Mouse (Mus musculus) lung, postnatal 0 days (tissue): ENCODE measurements around the gene Myo1c. TPM values are rescaled to one million over a fixed set of nuclear protein-coding genes. Genes with fewer than 3 reads are reported as not detected.
"Not testable (repeated sequence)": the region's sequence is repeated elsewhere in the genome, so short reads cannot be mapped to it uniquely, and the experiment has no call there.

Experiments
- ATAC-seq: fragments of 200-750 bp; cut with Nextera tagmentation; 2 replicates; pipeline ENCODE4 v1.8.0; 2017; ENCODE audit warnings: moderate library complexity
- DNase-seq: peaks from one replicate; pipeline ENCODE4 v3.0.0-alpha.2; 2016; ENCODE audit warnings: low spot score
- H3K27ac ChIP-seq: fragments of 300-500 bp; sonication (generic); 2 replicates; pipeline ENCODE4 v1.5.1; 2014; ENCODE audit warnings: antibody characterized with exemption, mild to moderate bottlenecking, low read length, mixed read lengths
- H3K27me3 ChIP-seq: fragments of 300-500 bp; sonication (generic); replicated peaks from 2 replicates; pipeline ENCODE4 v1.6.1; 2014; ENCODE audit warnings: low read length, mixed read lengths; ENCODE audit not compliant: insufficient read depth
- H3K36me3 ChIP-seq: fragments of 300-500 bp; sonication (generic); 2 replicates; pipeline ENCODE4 v1.6.1; 2014; ENCODE audit warnings: low read length, mixed read lengths; ENCODE audit not compliant: insufficient read depth
- H3K4me1 ChIP-seq: fragments of 300-500 bp; sonication (generic); 2 replicates; pipeline ENCODE4 v1.6.1; 2014; ENCODE audit warnings: antibody characterized with exemption, low read depth, low read length, mixed read lengths; ENCODE audit not compliant: insufficient read depth
- H3K4me2 ChIP-seq: fragments of 300-500 bp; sonication (generic); replicated peaks from 2 replicates; pipeline ENCODE4 v1.6.1; 2014; ENCODE audit warnings: low read depth, mild to moderate bottlenecking, low read length, moderate library complexity, mixed read lengths
- H3K4me3 ChIP-seq: fragments of 300-500 bp; sonication (generic); 2 replicates; pipeline ENCODE4 v1.5.1; 2014; ENCODE audit warnings: low read depth, low read length
- H3K9ac ChIP-seq: fragments of 300-500 bp; sonication (generic); replicated peaks from 2 replicates; pipeline ENCODE4 v1.6.1; 2014; ENCODE audit warnings: low read depth, mild to moderate bottlenecking
- H3K9me3 ChIP-seq: fragments of 300-500 bp; sonication (generic); 2 replicates; pipeline ENCODE4 v1.6.1; 2016; ENCODE audit warnings: low read length, mixed read lengths
- CTCF ChIP-seq: IDR thresholded peaks from 2 replicates; pipeline ENCODE4 v1.5.1; 2016; ENCODE audit warnings: antibody characterized with exemption, mild to moderate bottlenecking
- EP300 ChIP-seq: IDR thresholded peaks from 2 replicates; pipeline ENCODE4 v1.6.1; 2016; ENCODE audit warnings: antibody characterized with exemption, mild to moderate bottlenecking, control low read depth
- WGBS: fragments of 180-500 bp; shearing (Covaris S2); extraction: QIAGEN DNeasy Blood & Tissue Kit; methylation state at CpG from one replicate; pipeline ENCODE4 v1.1.7; 2014; 5-methylcytosine and 5-hydroxymethylcytosine counted together
- polyA plus RNA-seq: library from polyadenylated mRNA; unstranded; fragments of >200 nt; fragmentation: Nextera tagmentation; extraction: Ambion mirVana; gene quantifications from 2 replicates; pipeline ENCODE4 v1.2.1, GENCODE M21; 2015

The Myo1c gene
- polyA plus RNA-seq, 1 experiment from 2014 or later, result 88.5 TPM

DNA sequence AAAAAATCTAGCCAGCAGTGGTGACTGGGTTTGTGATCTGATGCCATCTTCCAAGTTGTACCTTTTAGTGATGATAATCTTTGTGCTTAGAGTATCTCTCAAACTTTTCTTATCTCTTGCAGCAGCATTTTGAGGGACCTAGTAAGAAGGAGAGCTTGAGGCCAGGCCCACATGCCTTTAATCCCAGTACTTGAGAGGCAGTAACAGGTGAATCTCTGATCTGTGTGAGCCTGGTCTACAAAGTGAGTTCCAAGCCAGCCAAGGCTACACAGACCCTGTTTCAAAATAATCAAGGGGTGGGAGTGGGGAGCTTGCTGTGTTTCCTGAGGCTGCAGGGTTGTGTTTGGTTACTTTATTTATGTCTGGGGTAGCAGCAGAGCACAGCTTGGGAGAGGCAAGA, 40.7 kb downstream of the Myo1c start:
- TF ChIP-seq CTCF (no peak), EP300 (no peak)
- Histone ChIP-seq H3K9me3 (no peaks in the 10 kb centered on the region), H3K27ac (no peak overlapping the region), H3K9ac (no peak overlapping the region), H3K4me2 (no peak overlapping the region), H3K4me3 (no peak overlapping the region), H3K36me3 (peaks cover 16% of the 10 kb centered on the region; the same call in 1 of the 2 replicates), H3K27me3 (no peaks in the 10 kb centered on the region), H3K4me1 (no peaks in the 10 kb centered on the region)
- DNase-seq (no peak), ATAC-seq (no peak)

DNA sequence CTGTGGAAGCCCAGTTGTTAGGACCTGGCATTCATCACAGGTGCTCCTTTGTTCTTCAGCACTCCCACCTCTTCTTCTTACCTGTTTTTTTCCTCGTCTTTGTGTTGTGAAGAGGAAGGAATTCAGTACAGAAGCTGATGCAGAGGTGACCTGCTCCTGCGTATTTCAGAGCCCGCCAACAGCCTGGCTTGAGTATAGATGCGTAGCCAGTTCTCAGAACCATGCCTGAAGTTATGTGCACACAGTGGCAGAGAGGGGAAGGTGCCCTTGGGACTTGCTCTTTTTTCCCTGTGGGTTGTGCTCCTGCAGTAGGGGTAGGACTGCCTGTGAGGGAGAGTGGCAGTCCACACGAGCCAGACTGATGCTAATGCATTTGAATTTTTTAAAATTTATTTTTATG, 43.3 kb downstream of the Myo1c start:
- H3K4me3 ChIP-seq, result no peak overlapping the region
- 92% methylated on average over 5 of the region's 5 CpGs for WGBS
- H3K27me3 ChIP-seq, result no peaks in the 10 kb centered on the region
- H3K9ac ChIP-seq, result no peak overlapping the region
- no peak for ATAC-seq
- no peaks in the 10 kb centered on the region for H3K9me3 ChIP-seq
- no peak overlapping the region for H3K4me2 ChIP-seq
- TF ChIP-seq EP300 (no peak), CTCF (no peak)
- DNase-seq, result no peak
- H3K36me3 ChIP-seq, result peaks cover 32% of the 10 kb centered on the region; the same call in 1 of the 2 replicates
- H3K27ac ChIP-seq, result no peak overlapping the region
- H3K4me1 ChIP-seq, result no peaks in the 10 kb centered on the region

DNA sequence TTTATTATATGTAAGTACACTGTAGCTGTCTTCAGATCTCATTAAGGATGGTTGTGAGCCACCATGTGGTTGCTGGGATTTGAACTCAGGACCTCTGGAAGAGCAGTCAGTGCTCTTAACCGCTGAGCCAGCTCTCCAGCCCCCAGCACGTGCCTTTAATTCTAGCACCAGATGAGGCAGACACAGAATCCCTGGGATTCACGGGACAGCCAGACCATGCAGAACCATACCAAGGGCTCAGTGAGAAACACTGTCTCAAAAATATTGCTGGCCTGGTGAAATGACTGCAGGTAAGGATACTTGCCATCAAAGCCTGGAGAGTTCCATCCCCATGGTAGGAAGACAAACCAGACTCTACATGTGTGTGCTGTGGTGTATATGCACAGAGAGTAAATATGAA, 47.2 kb downstream of the Myo1c start:
- not testable (repeated sequence) for H3K4me3 ChIP-seq, H3K9ac ChIP-seq, H3K4me1 ChIP-seq, H3K4me2 ChIP-seq, H3K27me3 ChIP-seq, H3K9me3 ChIP-seq, DNase-seq, ATAC-seq, H3K27ac ChIP-seq
- H3K36me3 ChIP-seq, result peaks cover 28% of the 10 kb centered on the region; the same call in 1 of the 2 replicates
- 92% methylated on average over 3 of the region's 3 CpGs for WGBS

DNA sequence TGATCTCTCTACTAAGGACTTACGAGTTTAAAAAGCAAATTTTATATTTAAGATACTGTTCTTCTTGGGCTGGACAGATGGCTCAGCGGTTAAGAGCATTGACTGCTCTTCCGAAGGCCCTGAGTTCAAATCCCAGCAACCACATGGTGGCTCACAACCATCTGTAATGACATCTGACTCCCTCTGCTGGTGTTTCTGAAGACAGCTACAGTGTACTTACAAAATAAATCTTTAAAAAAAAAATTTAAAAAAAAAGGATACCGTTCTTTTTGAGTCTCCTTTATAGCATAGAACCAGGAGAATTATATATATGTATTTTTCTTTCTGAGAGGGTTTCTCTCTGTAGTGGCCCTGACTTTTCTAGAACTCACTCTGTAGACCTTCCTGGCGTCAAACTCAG, 50.3 kb downstream of the Myo1c start:
- Histone ChIP-seq H3K4me3 (no peak overlapping the region), H3K27ac (no peak overlapping the region), H3K4me1 (no peaks in the 10 kb centered on the region), H3K9ac (no peak overlapping the region), H3K9me3 (no peaks in the 10 kb centered on the region), H3K36me3 (peaks cover 41% of the 10 kb centered on the region; the same call in 1 of the 2 replicates), H3K4me2 (no peak overlapping the region), H3K27me3 (no peaks in the 10 kb centered on the region)
- TF ChIP-seq CTCF (peak; percentile 22; the same call in 1 of the 2 replicates), EP300 (no peak)
- 89% methylated on average over 5 of the region's 5 CpGs for WGBS
- ATAC-seq (no peak), DNase-seq (peak; percentile 9)

DNA sequence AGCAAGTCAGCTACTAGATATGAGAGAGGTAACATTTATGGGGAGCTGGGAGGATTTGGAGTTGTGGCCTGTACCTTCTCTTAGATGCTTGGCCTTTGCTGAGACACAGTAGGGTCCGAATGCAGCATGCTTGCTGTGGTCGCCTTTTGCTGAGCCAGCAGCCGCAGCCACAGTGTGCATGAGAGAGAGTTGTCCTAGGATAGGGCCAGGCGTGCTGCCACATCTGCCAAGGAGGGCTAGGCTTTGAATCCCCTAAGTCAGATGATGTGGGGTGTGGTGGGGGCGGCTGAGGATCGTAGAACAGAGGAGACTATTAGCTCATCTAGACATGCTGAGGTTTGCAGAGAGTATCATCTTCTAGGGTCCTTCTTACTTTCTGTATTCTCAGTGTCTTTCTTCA, 52.5 kb downstream of the Myo1c start:
- Histone ChIP-seq H3K9ac (no peak overlapping the region), H3K27ac (no peak overlapping the region), H3K4me2 (no peak overlapping the region), H3K36me3 (peaks cover 33% of the 10 kb centered on the region; the same call in 1 of the 2 replicates), H3K9me3 (no peaks in the 10 kb centered on the region), H3K4me3 (no peak overlapping the region), H3K4me1 (no peaks in the 10 kb centered on the region), H3K27me3 (no peaks in the 10 kb centered on the region)
- WGBS, result 92% methylated on average over 6 of the region's 6 CpGs
- DNase-seq (no peak), ATAC-seq (no peak)
- TF ChIP-seq EP300 (no peak), CTCF (no peak)

DNA sequence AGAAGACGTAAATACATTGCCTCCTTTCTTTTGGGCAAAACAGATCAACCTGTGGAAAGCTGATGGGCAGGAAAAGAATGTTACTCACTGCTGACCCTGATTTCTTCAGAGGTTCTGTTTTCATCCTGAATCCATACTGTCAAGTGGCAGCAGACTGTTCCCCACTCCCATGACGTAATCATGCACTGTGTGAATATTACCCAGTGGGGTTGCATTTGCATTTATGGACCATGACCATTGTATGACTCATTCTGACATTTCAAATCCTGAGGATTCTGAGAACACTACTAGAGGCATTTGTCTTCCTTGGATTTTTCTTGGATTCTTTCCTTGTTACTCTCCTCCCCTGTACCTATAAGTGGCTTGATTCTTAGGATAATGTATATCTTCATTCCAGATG, 53.4 kb downstream of the Myo1c start:
- no peak overlapping the region for H3K4me3 ChIP-seq
- H3K27ac ChIP-seq, result no peak overlapping the region
- WGBS, result 92% methylated on average over 2 of the region's 2 CpGs
- no peak overlapping the region for H3K9ac ChIP-seq
- no peak overlapping the region for H3K4me2 ChIP-seq
- no peaks in the 10 kb centered on the region for H3K4me1 ChIP-seq
- no peaks in the 10 kb centered on the region for H3K27me3 ChIP-seq
- ATAC-seq (no peak), DNase-seq (no peak)
- TF ChIP-seq EP300 (no peak), CTCF (no peak)
- H3K36me3 ChIP-seq, result peaks cover 25% of the 10 kb centered on the region; the same call in 1 of the 2 replicates
- H3K9me3 ChIP-seq, result no peaks in the 10 kb centered on the region

DNA sequence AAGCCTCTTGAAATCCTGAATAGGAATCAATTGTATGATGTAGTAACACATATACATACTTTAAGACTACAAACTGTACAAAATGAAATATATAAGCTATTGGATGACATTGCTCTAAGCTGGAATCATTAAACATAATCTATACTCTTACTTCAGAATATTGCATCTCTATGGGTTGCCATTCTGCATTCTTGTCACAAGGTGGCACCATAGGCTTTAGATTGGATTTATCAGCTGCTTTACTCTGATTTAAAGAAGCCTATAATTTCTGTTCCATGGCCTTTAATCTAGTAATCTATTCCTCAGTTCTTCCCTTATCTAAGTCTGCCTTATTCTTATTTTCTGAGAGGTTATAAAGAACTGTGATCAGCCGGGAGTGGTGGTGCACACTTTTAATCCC, 63.6 kb downstream of the Myo1c start:
- DNase-seq (peak; percentile 52), ATAC-seq (no peak)
- Histone ChIP-seq H3K36me3 (no peaks in the 10 kb centered on the region), H3K4me3 (no peak overlapping the region), H3K27ac (no peak overlapping the region), H3K9ac (no peak overlapping the region), H3K27me3 (no peaks in the 10 kb centered on the region), H3K4me1 (no peaks in the 10 kb centered on the region), H3K9me3 (no peaks in the 10 kb centered on the region), H3K4me2 (no peak overlapping the region)
- TF ChIP-seq CTCF, result peak; percentile 74
- TF ChIP-seq EP300, result no peak
- 84% methylated on average over 1 of the region's 1 CpGs for WGBS
